Mouse (Mus musculus): ENCODE measurements around the gene Tipin. TPM values are rescaled to one million over a fixed set of nuclear protein-coding genes. Genes with fewer than 3 reads are reported as not detected.
A peak's percentile ranks its signal among the peaks of the same experiment; 100 is the strongest.
"Not testable (repeated sequence)": the region's sequence is repeated elsewhere in the genome, so short reads cannot be mapped to it uniquely, and the experiment has no call there.

The Tipin gene
- polyA plus RNA-seq, 1 experiment from 2014 or later = 103 TPM

GRCm38 (mm10) chr9:64274919-64275318 is 6.5 kb upstream of the Tipin start:
- Histone ChIP-seq H3K36me3 (ENCODE audit: control insufficient read depth, insufficient read depth, low read length) (no peaks in the 10 kb centered on the region), H3K4me3 (replicated peaks; ENCODE audit: low read depth, low read length) (no peak overlapping the region), H3K9me3 (ENCODE audit: control insufficient read depth, low read length) (no peaks in the 10 kb centered on the region), H3K4me2 (ENCODE audit: low read length) (no peak overlapping the region), H3K4me1 (ENCODE audit: control insufficient read depth, insufficient read depth, low read length) (no peaks in the 10 kb centered on the region), H3K27ac (replicated peaks; ENCODE audit: low read depth, low read length) (no peak overlapping the region), H3K9ac (replicated peaks; ENCODE audit: low read length) (no peak overlapping the region), H3K27me3 (ENCODE audit: control insufficient read depth, insufficient read depth, low read length) (no peaks in the 10 kb centered on the region)
- no peak for ATAC-seq (ENCODE audit: low FRiP score, low TSS enrichment)
- 67% methylated on average over 1 of the region's 1 CpGs for WGBS
- no peak for DNase-seq

- Histone ChIP-seq H3K4me2 (ENCODE audit: low read length) (no peak overlapping the region), H3K9me3 (ENCODE audit: control insufficient read depth, low read length) (no peaks in the 10 kb centered on the region), H3K4me3 (replicated peaks; ENCODE audit: low read depth, low read length) (no peak overlapping the region), H3K27me3 (ENCODE audit: control insufficient read depth, insufficient read depth, low read length) (no peaks in the 10 kb centered on the region), H3K36me3 (ENCODE audit: control insufficient read depth, insufficient read depth, low read length) (no peaks in the 10 kb centered on the region), H3K9ac (replicated peaks; ENCODE audit: low read length) (no peak overlapping the region), H3K27ac (replicated peaks; ENCODE audit: low read depth, low read length) (no peak overlapping the region), H3K4me1 (ENCODE audit: control insufficient read depth, insufficient read depth, low read length) (no peaks in the 10 kb centered on the region)
- 80% methylated on average over 8 of the region's 8 CpGs for WGBS
- ATAC-seq (ENCODE audit: low FRiP score, low TSS enrichment) = no peak
- peak; percentile 86 for DNase-seq
These were observed 3.7 kb upstream of the Tipin start for GRCm38 (mm10) chr9:64277706-64278105.

GRCm38 (mm10) chr9:64278665-64279310 is 2.6 kb upstream of the Tipin start:
- H3K36me3 ChIP-seq (ENCODE audit: control insufficient read depth, insufficient read depth, low read length) = no peaks in the 10 kb centered on the region
- H3K4me2 ChIP-seq (ENCODE audit: low read length) = no peak overlapping the region
- H3K27me3 ChIP-seq (ENCODE audit: control insufficient read depth, insufficient read depth, low read length) = no peaks in the 10 kb centered on the region
- H3K27ac ChIP-seq (replicated peaks; ENCODE audit: low read depth, low read length) = no peak overlapping the region
- WGBS = 94% methylated on average over 6 of the region's 6 CpGs
- H3K4me3 ChIP-seq (replicated peaks; ENCODE audit: low read depth, low read length) = no peak overlapping the region
- no peaks in the 10 kb centered on the region for H3K9me3 ChIP-seq (ENCODE audit: control insufficient read depth, low read length)
- no peaks in the 10 kb centered on the region for H3K4me1 ChIP-seq (ENCODE audit: control insufficient read depth, insufficient read depth, low read length)
- ATAC-seq (ENCODE audit: low FRiP score, low TSS enrichment) (no peak), DNase-seq (no peak)
- no peak overlapping the region for H3K9ac ChIP-seq (replicated peaks; ENCODE audit: low read length)

- no peaks in the 10 kb centered on the region for H3K36me3 ChIP-seq (ENCODE audit: control insufficient read depth, insufficient read depth, low read length)
- peak overlapping the region; percentile 79 for H3K4me3 ChIP-seq (replicated peaks; ENCODE audit: low read depth, low read length)
- no peaks in the 10 kb centered on the region for H3K4me1 ChIP-seq (ENCODE audit: control insufficient read depth, insufficient read depth, low read length)
- peak overlapping the region; percentile 82 for H3K27ac ChIP-seq (replicated peaks; ENCODE audit: low read depth, low read length)
- WGBS = under 1% methylated on average over 24 of the region's 24 CpGs
- ATAC-seq (ENCODE audit: low FRiP score, low TSS enrichment) (peak; percentile 81), DNase-seq (no peak)
- no peaks in the 10 kb centered on the region for H3K27me3 ChIP-seq (ENCODE audit: control insufficient read depth, insufficient read depth, low read length)
- no peaks in the 10 kb centered on the region for H3K9me3 ChIP-seq (ENCODE audit: control insufficient read depth, low read length)
- peak overlapping the region; percentile 93 for H3K9ac ChIP-seq (replicated peaks; ENCODE audit: low read length)
- peak overlapping the region; percentile 74 for H3K4me2 ChIP-seq (ENCODE audit: low read length)
These were observed 399 bp downstream of the Tipin start for GRCm38 (mm10) chr9:64281781-64282178.

DNA sequence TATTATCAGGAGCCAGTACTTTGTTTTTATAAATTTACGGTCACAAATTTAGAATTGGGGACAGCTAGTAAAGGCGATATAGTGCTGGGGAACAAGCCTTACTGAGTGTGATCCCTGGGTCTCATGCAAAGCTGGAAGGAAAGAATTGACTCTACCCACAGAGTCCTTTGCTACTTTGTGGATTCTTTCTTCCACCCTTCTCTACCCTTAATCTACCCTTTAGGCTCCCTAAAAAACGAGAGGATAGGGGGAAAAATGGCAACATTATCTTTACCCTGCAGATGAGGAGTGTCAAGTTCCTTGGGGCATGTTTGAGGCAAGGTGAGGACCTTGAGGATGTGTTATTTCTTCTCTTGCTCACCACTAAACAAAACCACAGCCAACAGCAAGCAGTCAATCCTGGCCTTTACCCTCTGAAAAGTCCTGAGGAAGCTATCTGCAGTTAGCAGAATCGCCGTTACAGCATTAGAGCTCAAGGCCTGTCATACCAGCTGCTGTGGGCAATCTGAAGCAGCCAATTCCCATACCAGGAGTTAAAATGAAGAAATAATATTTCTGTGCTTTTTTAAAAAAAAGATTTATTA is 1.1 kb downstream of the Tipin start:
- no peak for DNase-seq
- 73% methylated on average over 5 of the region's 5 CpGs for WGBS

GRCm38 (mm10) chr9:64303086-64303485 is 21.7 kb downstream of the Tipin start:
- H3K27me3 ChIP-seq (ENCODE audit: control insufficient read depth, insufficient read depth, low read length); H3K4me2 ChIP-seq (ENCODE audit: low read length); H3K4me1 ChIP-seq (ENCODE audit: control insufficient read depth, insufficient read depth, low read length); H3K4me3 ChIP-seq (replicated peaks; ENCODE audit: low read depth, low read length); DNase-seq; H3K27ac ChIP-seq (replicated peaks; ENCODE audit: low read depth, low read length); ATAC-seq (ENCODE audit: low FRiP score, low TSS enrichment); H3K9me3 ChIP-seq (ENCODE audit: control insufficient read depth, low read length); H3K9ac ChIP-seq (replicated peaks; ENCODE audit: low read length): not testable (repeated sequence)
- WGBS = 90% methylated on average over 4 of the region's 4 CpGs
- H3K36me3 ChIP-seq (ENCODE audit: control insufficient read depth, insufficient read depth, low read length) = peaks cover 62% of the 10 kb centered on the region

More for the DNA sequence above, 1.1 kb downstream of the Tipin start:
- Histone ChIP-seq H3K36me3 (ENCODE audit: control insufficient read depth, insufficient read depth, low read length) (no peaks in the 10 kb centered on the region), H3K4me3 (replicated peaks; ENCODE audit: low read depth, low read length) (peak overlapping the region; percentile 79), H3K27me3 (ENCODE audit: control insufficient read depth, insufficient read depth, low read length) (no peaks in the 10 kb centered on the region), H3K9me3 (ENCODE audit: control insufficient read depth, low read length) (no peaks in the 10 kb centered on the region), H3K4me2 (ENCODE audit: low read length) (peak overlapping the region; percentile 74), H3K4me1 (ENCODE audit: control insufficient read depth, insufficient read depth, low read length) (no peaks in the 10 kb centered on the region), H3K27ac (replicated peaks; ENCODE audit: low read depth, low read length) (no peak overlapping the region), H3K9ac (replicated peaks; ENCODE audit: low read length) (peak overlapping the region; percentile 93)
- no peak for ATAC-seq (ENCODE audit: low FRiP score, low TSS enrichment)

GRCm38 (mm10) chr9:64306476-64307312 is 25.3 kb downstream of the Tipin start:
- Histone ChIP-seq H3K27ac (replicated peaks; ENCODE audit: low read depth, low read length) (no peak overlapping the region), H3K36me3 (ENCODE audit: control insufficient read depth, insufficient read depth, low read length) (peaks cover 68% of the 10 kb centered on the region), H3K9ac (replicated peaks; ENCODE audit: low read length) (no peak overlapping the region), H3K27me3 (ENCODE audit: control insufficient read depth, insufficient read depth, low read length) (no peaks in the 10 kb centered on the region), H3K4me2 (ENCODE audit: low read length) (no peak overlapping the region), H3K4me1 (ENCODE audit: control insufficient read depth, insufficient read depth, low read length) (no peaks in the 10 kb centered on the region), H3K4me3 (replicated peaks; ENCODE audit: low read depth, low read length) (no peak overlapping the region), H3K9me3 (ENCODE audit: control insufficient read depth, low read length) (no peaks in the 10 kb centered on the region)
- no peak for DNase-seq
- 83% methylated on average over 6 of the region's 6 CpGs for WGBS
- no peak for ATAC-seq (ENCODE audit: low FRiP score, low TSS enrichment)

- no peak overlapping the region for H3K9ac ChIP-seq (replicated peaks; ENCODE audit: low read length)
- no peaks in the 10 kb centered on the region for H3K4me1 ChIP-seq (ENCODE audit: control insufficient read depth, insufficient read depth, low read length)
- no peaks in the 10 kb centered on the region for H3K27me3 ChIP-seq (ENCODE audit: control insufficient read depth, insufficient read depth, low read length)
- peaks cover 63% of the 10 kb centered on the region for H3K36me3 ChIP-seq (ENCODE audit: control insufficient read depth, insufficient read depth, low read length)
- ATAC-seq (ENCODE audit: low FRiP score, low TSS enrichment) (no peak), DNase-seq (peak; percentile 4)
- H3K4me2 ChIP-seq (ENCODE audit: low read length) = no peak overlapping the region
- no peak overlapping the region for H3K27ac ChIP-seq (replicated peaks; ENCODE audit: low read depth, low read length)
- H3K9me3 ChIP-seq (ENCODE audit: control insufficient read depth, low read length) = no peaks in the 10 kb centered on the region
- WGBS = 83% methylated on average over 16 of the region's 16 CpGs
- no peak overlapping the region for H3K4me3 ChIP-seq (replicated peaks; ENCODE audit: low read depth, low read length)
These were observed 29.8 kb downstream of the Tipin start for GRCm38 (mm10) chr9:64310996-64311785.
